In genomic region chr17:49017438-49018415, GRCm38 (mm10) we compare ENCODE assay signal across 15 mouse cellular contexts.
A peak's percentile ranks its signal among the peaks of the same experiment; 100 is the strongest.
DNase-seq lines count a peak whose midpoint lies in the region; ATAC-seq lines count a peak whose summit lies in the region.
"Had no signal": no experiment of that assay in that cellular context is flagged by ENCODE, and none has a peak within 500 bp of the region (broad histone marks: within the 10 kb centered on the region; RNA-seq: fewer than 3 reads in every experiment).

No protein-coding gene starts in this region.

- no peak overlapping the region for H3K9ac ChIP-seq in hindbrain, embryonic 13.5 days
- no peak overlapping the region for H3K9ac ChIP-seq in hindbrain, embryonic 12.5 days
- no peak overlapping the region for H3K9ac ChIP-seq in kidney, embryonic 14.5 days (ENCODE audit: low read depth, low read length)
- H3K9ac ChIP-seq: heart, embryonic 13.5 days; liver, embryonic 13.5 days had no signal

- H3K27ac ChIP-seq in hindbrain, embryonic 13.5 days = no peak overlapping the region; the same call in 1 of the 2 replicates
- no peak overlapping the region for H3K27ac ChIP-seq in hindbrain, embryonic 12.5 days
- peak overlapping the region; percentile 74 for H3K27ac ChIP-seq in macrophage
- no peak overlapping the region for H3K27ac ChIP-seq in kidney, embryonic 14.5 days (ENCODE audit: low read depth, low read length)
- H3K27ac ChIP-seq: heart, embryonic 13.5 days; limb, embryonic 10.5 days; liver, embryonic 13.5 days had no signal

- peaks cover 17% of the 10 kb centered on the region for H3K4me1 ChIP-seq in hindbrain, embryonic 13.5 days (replicated peaks)
- H3K4me1 ChIP-seq in hindbrain, embryonic 12.5 days = peaks cover 7% of the 10 kb centered on the region
- no peaks in the 10 kb centered on the region for H3K4me1 ChIP-seq in kidney, embryonic 14.5 days (ENCODE audit: control insufficient read depth, insufficient read depth, low read length)
- H3K4me1 ChIP-seq: heart, embryonic 13.5 days; liver, embryonic 13.5 days had no signal

- peak; percentile 21; the same call in 1 of the 2 replicates for ATAC-seq in hindbrain, embryonic 13.5 days (ENCODE audit: low FRiP score)
- ATAC-seq in hindbrain, embryonic 12.5 days (ENCODE audit: low FRiP score) = no peak
- ATAC-seq in kidney, embryonic 14.5 days (ENCODE audit: low FRiP score, low TSS enrichment) = no peak; the same call in 1 of the 2 replicates

- H3K79me2 ChIP-seq in macrophage (ENCODE audit: inconsistent target) = no peaks in the 10 kb centered on the region

- no peaks in the 10 kb centered on the region for H3K36me3 ChIP-seq in hindbrain, embryonic 13.5 days
- no peaks in the 10 kb centered on the region for H3K36me3 ChIP-seq in hindbrain, embryonic 12.5 days
- H3K36me3 ChIP-seq in macrophage (ENCODE audit: inconsistent target) = no peaks in the 10 kb centered on the region
- H3K36me3 ChIP-seq in kidney, embryonic 14.5 days (ENCODE audit: control insufficient read depth, insufficient read depth, low read length) = no peaks in the 10 kb centered on the region
- H3K36me3 ChIP-seq: heart, embryonic 13.5 days; limb, embryonic 10.5 days; liver, embryonic 13.5 days had no signal

- H3K4me2 ChIP-seq in hindbrain, embryonic 13.5 days = no peak overlapping the region
- no peak overlapping the region; the same call in 1 of the 2 replicates for H3K4me2 ChIP-seq in hindbrain, embryonic 12.5 days (replicated peaks)
- H3K4me2 ChIP-seq in kidney, embryonic 14.5 days (replicated peaks; ENCODE audit: low read depth, low read length) = no peak overlapping the region
- H3K4me2 ChIP-seq: heart, embryonic 13.5 days; liver, embryonic 13.5 days had no signal

- peak; percentile 52 for DNase-seq in ES-CJ7 (ENCODE audit: low read depth, low spot score)
- peak; percentile 26 for DNase-seq in embryo, embryonic 10 days (ENCODE audit: low spot score)
- DNase-seq in urinary bladder, adult 2 months (ENCODE audit: low spot score) = no peak
- no peak for DNase-seq in left cerebral cortex, postnatal 14 days (ENCODE audit: low spot score in 2 of 2)
- DNase-seq: cerebellum, adult 18-20 months; kidney, postnatal 10 days; liver, embryonic 13.5 days; lung, postnatal 36 days had no signal

- no peak overlapping the region for H3K4me3 ChIP-seq in hindbrain, embryonic 13.5 days
- H3K4me3 ChIP-seq in hindbrain, embryonic 12.5 days = no peak overlapping the region
- no peak overlapping the region for H3K4me3 ChIP-seq in macrophage (ENCODE audit: inconsistent target)
- H3K4me3 ChIP-seq in kidney, embryonic 14.5 days (ENCODE audit: low read length) = no peak overlapping the region
- H3K4me3 ChIP-seq: erythroblast, embryonic 14.5 days; heart, embryonic 13.5 days; limb, embryonic 10.5 days; liver, embryonic 13.5 days had no signal

- intact Hi-C loops in left cerebral cortex, postnatal 14 days (cut with DNase I) = no loop called here

- no peaks in the 10 kb centered on the region for H3K9me3 ChIP-seq in hindbrain, embryonic 13.5 days
- no peaks in the 10 kb centered on the region for H3K9me3 ChIP-seq in hindbrain, embryonic 12.5 days (replicated peaks)
- H3K9me3 ChIP-seq in kidney, embryonic 14.5 days (ENCODE audit: control insufficient read depth, low read length) = no peaks in the 10 kb centered on the region
- H3K9me3 ChIP-seq: heart, embryonic 13.5 days; limb, embryonic 10.5 days; liver, embryonic 13.5 days had no signal

- 0 out of 2 replicates have a peak, but pooled peaks cover 3% of the 10 kb centered on the region for H3K27me3 ChIP-seq in hindbrain, embryonic 13.5 days
- H3K27me3 ChIP-seq in hindbrain, embryonic 12.5 days = no peaks in the 10 kb centered on the region
- no peaks in the 10 kb centered on the region for H3K27me3 ChIP-seq in kidney, embryonic 14.5 days (ENCODE audit: control insufficient read depth, insufficient read depth, low read length)
- H3K27me3 ChIP-seq: liver, embryonic 13.5 days had no signal

- 35% methylated on average over 17 of the region's 17 CpGs for WGBS in hindbrain, embryonic 13.5 days
- WGBS in hindbrain, embryonic 12.5 days = 34% methylated on average over 17 of the region's 17 CpGs
- WGBS in macrophage (ENCODE audit: missing documents) = 92% methylated on average over 17 of the region's 17 CpGs
- 43% methylated on average over 17 of the region's 17 CpGs for WGBS in kidney, embryonic 14.5 days

Comparison
In these comparisons a context has a peak if more than half of its experiments do, and no peak if none do; other contexts are left out.
1. DNase-seq: peak in ES-CJ7 (single experiment) and embryo, embryonic 10 days (single experiment); none in urinary bladder, adult 2 months (single experiment) and left cerebral cortex, postnatal 14 days (0 of 2).